15 mouse cellular contexts compared by ENCODE assay signal in the genomic region with DNA sequence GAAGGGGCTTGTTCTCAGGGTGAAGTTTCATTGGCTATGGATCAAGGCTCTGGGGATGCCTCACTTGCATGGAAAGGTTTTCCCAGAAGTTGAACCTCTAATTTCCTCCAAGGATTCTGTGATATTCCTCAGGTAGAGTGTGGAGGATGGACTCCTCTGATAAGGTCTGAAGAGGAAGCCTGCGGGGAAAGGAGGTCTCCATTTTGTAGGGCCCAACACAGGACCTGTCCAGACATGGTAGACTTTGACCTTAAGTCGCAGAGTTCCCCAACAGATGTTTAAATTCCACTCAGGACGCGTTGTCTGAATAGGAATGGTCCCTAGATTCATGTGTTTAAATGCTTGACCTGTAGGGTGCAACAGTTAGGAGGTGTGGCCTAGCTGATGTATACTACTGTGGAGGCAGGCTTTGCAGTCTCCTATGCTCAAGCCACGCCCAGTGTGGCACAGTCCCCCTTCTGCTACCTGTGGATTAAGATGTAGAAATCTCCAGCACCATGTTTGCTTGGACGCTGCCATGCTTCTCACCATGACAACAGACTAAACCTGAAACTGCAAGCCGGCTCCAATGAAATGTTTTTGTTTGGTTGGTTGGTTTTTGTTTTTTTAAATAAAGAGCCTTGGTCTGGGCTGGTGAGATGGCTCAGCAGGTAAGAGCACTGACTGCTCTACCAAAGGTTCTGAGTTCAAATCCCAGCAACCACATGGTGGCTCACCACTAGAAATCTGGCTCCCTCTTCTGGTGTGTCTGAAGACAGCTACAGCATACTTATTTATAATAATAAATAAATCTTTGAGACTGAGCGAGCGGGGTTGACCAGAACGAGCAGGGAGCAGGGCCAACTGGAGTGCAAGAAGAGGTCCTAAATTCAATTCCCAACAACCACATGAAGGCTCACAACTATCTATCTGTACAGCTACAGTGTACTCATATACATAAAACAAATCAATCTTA. TPM values are rescaled to one million over a fixed set of nuclear protein-coding genes. Genes with fewer than 3 reads are reported as not detected.
A peak's percentile ranks its signal among the peaks of the same experiment; 100 is the strongest.
DNase-seq lines count a peak whose midpoint lies in the region; ATAC-seq and TF ChIP-seq lines count a peak whose summit lies in the region.
"Had no signal": no experiment of that assay in that cellular context is flagged by ENCODE, and none has a peak within 500 bp of the region (broad histone marks: within the 10 kb centered on the region; RNA-seq: fewer than 3 reads in every experiment).

No protein-coding gene starts in this region.

- H3K27me3 ChIP-seq in hindbrain, embryonic 15.5 days = no peaks in the 10 kb centered on the region
- no peaks in the 10 kb centered on the region for H3K27me3 ChIP-seq in hindbrain, embryonic 12.5 days
- no peaks in the 10 kb centered on the region for H3K27me3 ChIP-seq in midbrain, embryonic 16.5 days (ENCODE audit: control insufficient read depth, insufficient read depth, low read depth, low read length)
- H3K27me3 ChIP-seq in midbrain, embryonic 10.5 days (ENCODE audit: low read depth, poor library complexity, severe bottlenecking) = no peaks in the 10 kb centered on the region
- no peaks in the 10 kb centered on the region for H3K27me3 ChIP-seq in myocyte (ENCODE audit: control insufficient read depth, insufficient read depth, insufficient read length)
- H3K27me3 ChIP-seq: liver, embryonic 15.5 days had no signal

- peak; percentile 39 for ATAC-seq in hindbrain, embryonic 15.5 days (ENCODE audit: low FRiP score, low read depth)
- ATAC-seq in hindbrain, embryonic 12.5 days (ENCODE audit: low FRiP score) = no peak
- peak; percentile 43; the same call in 1 of the 2 replicates for ATAC-seq in midbrain, embryonic 16.5 days
- peak; percentile 47 for ATAC-seq in erythroblast, adult 5-6 weeks (replicated peaks; ENCODE audit: low FRiP score, poor library complexity, severe bottlenecking)
- ATAC-seq in activated CD4-positive, CD25-positive, alpha-beta regulatory T cell, adult 4 months = no peak
- ATAC-seq: CD4-positive, CD25-positive, alpha-beta regulatory T cell, adult 4 months had no signal

- no peaks in the 10 kb centered on the region for H3K9me3 ChIP-seq in hindbrain, embryonic 15.5 days
- 0 out of 2 replicates have a peak, but pooled peaks cover 4% of the 10 kb centered on the region for H3K9me3 ChIP-seq in hindbrain, embryonic 12.5 days (replicated peaks)
- H3K9me3 ChIP-seq in midbrain, embryonic 16.5 days (replicated peaks; ENCODE audit: control insufficient read depth, low read length, poor library complexity, severe bottlenecking) = no peaks in the 10 kb centered on the region
- peaks cover 7% of the 10 kb centered on the region; the same call in 1 of the 2 replicates for H3K9me3 ChIP-seq in midbrain, embryonic 10.5 days (replicated peaks)
- H3K9me3 ChIP-seq: liver, embryonic 15.5 days had no signal

- DNase-seq in midbrain, embryonic 10.5 days (ENCODE audit: low spot score) = no peak
- no peak for DNase-seq in adipocyte (ENCODE audit: low spot score)
- DNase-seq: cerebellum, postnatal 14 days; gastrocnemius, postnatal 36 days; kidney, postnatal 25 days; thymus, postnatal 25 days had no signal

- H3K27ac ChIP-seq in hindbrain, embryonic 15.5 days (replicated peaks) = no peak overlapping the region
- H3K27ac ChIP-seq in hindbrain, embryonic 12.5 days = no peak overlapping the region
- H3K27ac ChIP-seq in midbrain, embryonic 16.5 days (ENCODE audit: low read length) = no peak overlapping the region
- H3K27ac ChIP-seq in midbrain, embryonic 10.5 days (replicated peaks) = no peak overlapping the region
- H3K27ac ChIP-seq: liver, embryonic 15.5 days had no signal

- 91% methylated on average over 10 of the region's 10 CpGs for WGBS in hindbrain, embryonic 15.5 days
- 90% methylated on average over 10 of the region's 10 CpGs for WGBS in hindbrain, embryonic 12.5 days
- 92% methylated on average over 10 of the region's 10 CpGs for WGBS in midbrain, embryonic 16.5 days
- 87% methylated on average over 10 of the region's 10 CpGs for WGBS in midbrain, embryonic 10.5 days

- TF ChIP-seq POLR2A in myocyte (IDR thresholded peaks at IDR 0.05; ENCODE audit: insufficient read length, low read depth) = no peak

- no peak overlapping the region for H3ac ChIP-seq in myocyte (ENCODE audit: control insufficient read depth, insufficient read length)

- peaks cover 31% of the 10 kb centered on the region for H3K36me3 ChIP-seq in hindbrain, embryonic 15.5 days
- H3K36me3 ChIP-seq in hindbrain, embryonic 12.5 days = peaks cover 35% of the 10 kb centered on the region
- H3K36me3 ChIP-seq in midbrain, embryonic 16.5 days (ENCODE audit: control insufficient read depth, insufficient read depth, low read length) = peaks cover 17% of the 10 kb centered on the region
- H3K36me3 ChIP-seq in midbrain, embryonic 10.5 days = peaks cover 67% of the 10 kb centered on the region
- peaks cover 20% of the 10 kb centered on the region for H3K36me3 ChIP-seq in myocyte (ENCODE audit: control insufficient read depth, insufficient read depth)

- no peak overlapping the region for H3K9ac ChIP-seq in hindbrain, embryonic 15.5 days
- no peak overlapping the region for H3K9ac ChIP-seq in hindbrain, embryonic 12.5 days
- H3K9ac ChIP-seq in midbrain, embryonic 16.5 days (ENCODE audit: low read depth, low read length) = no peak overlapping the region
- H3K9ac ChIP-seq: liver, embryonic 15.5 days had no signal

- no peaks in the 10 kb centered on the region for H3K79me2 ChIP-seq in myocyte (ENCODE audit: control insufficient read depth, insufficient read depth)

- no peaks in the 10 kb centered on the region for H3K4me1 ChIP-seq in hindbrain, embryonic 15.5 days (replicated peaks)
- H3K4me1 ChIP-seq in hindbrain, embryonic 12.5 days = no peaks in the 10 kb centered on the region
- no peaks in the 10 kb centered on the region for H3K4me1 ChIP-seq in midbrain, embryonic 16.5 days (ENCODE audit: control insufficient read depth, insufficient read depth, low read length)
- H3K4me1 ChIP-seq in midbrain, embryonic 10.5 days = no peaks in the 10 kb centered on the region
- H3K4me1 ChIP-seq: liver, embryonic 15.5 days had no signal

- no peak overlapping the region for H3K4me3 ChIP-seq in hindbrain, embryonic 15.5 days
- no peak overlapping the region for H3K4me3 ChIP-seq in hindbrain, embryonic 12.5 days
- no peak overlapping the region for H3K4me3 ChIP-seq in midbrain, embryonic 16.5 days (ENCODE audit: low read depth, low read length)
- no peak overlapping the region for H3K4me3 ChIP-seq in midbrain, embryonic 10.5 days
- H3K4me3 ChIP-seq in myocyte = no peak overlapping the region
- H3K4me3 ChIP-seq: erythroblast, embryonic 14.5 days; liver, embryonic 15.5 days had no signal

- no peak overlapping the region for H3K4me2 ChIP-seq in hindbrain, embryonic 15.5 days
- no peak overlapping the region for H3K4me2 ChIP-seq in hindbrain, embryonic 12.5 days (replicated peaks)
- H3K4me2 ChIP-seq in midbrain, embryonic 16.5 days (ENCODE audit: low read length) = no peak overlapping the region
- no peak overlapping the region for H3K4me2 ChIP-seq in myocyte (ENCODE audit: low read depth)
- H3K4me2 ChIP-seq: liver, embryonic 15.5 days had no signal

RNA-seq across cellular contexts. Expression of a gene that starts 16.5 kb away (rescaled TPM):
- polyA plus RNA-seq in hindbrain, embryonic 15.5 days (2015; fragmentation: Nextera tagmentation; extraction: Ambion mirVana) = 193 and 199 TPM in 2 replicates
- 270 and 291 TPM in 2 replicates for polyA plus RNA-seq in hindbrain, embryonic 12.5 days (2016; fragmentation: Nextera tagmentation; extraction: Ambion mirVana)
- polyA plus RNA-seq in midbrain, embryonic 16.5 days (2015; fragmentation: Nextera tagmentation; extraction: Ambion mirVana) = 216 and 227 TPM in 2 replicates
- polyA plus RNA-seq in midbrain, embryonic 10.5 days (2016; fragmentation: Nextera tagmentation; extraction: Ambion mirVana) = 346 and 352 TPM in 2 replicates
- total RNA-seq in erythroblast, adult 5-6 weeks (2015; ENCODE audit: low replicate concordance) = 14.0 and 55.6 TPM in 2 replicates
- 42.2 and 47.1 TPM in 2 replicates for total RNA-seq in erythroblast, adult 5-6 weeks (2017; ENCODE audit: low replicate concordance)
- 39.1 TPM for polyA plus RNA-seq in myocyte (2012; fragmentation: generic; extraction: Trizol)
- 100 to 1,000 TPM; 227 to 239 TPM for polyA plus RNA-seq in activated CD4-positive, CD25-positive, alpha-beta regulatory T cell, adult 4 months (2017; shearing (Covaris generic))

RNA-seq across cellular contexts. Expression of a gene that starts 24.6 kb away (rescaled TPM):
- polyA plus RNA-seq in hindbrain, embryonic 15.5 days (2015; fragmentation: Nextera tagmentation; extraction: Ambion mirVana) = 17.7 and 18.0 TPM in 2 replicates
- polyA plus RNA-seq in hindbrain, embryonic 12.5 days (2016; fragmentation: Nextera tagmentation; extraction: Ambion mirVana) = 25.1 and 25.3 TPM in 2 replicates
- 18.4 and 20.1 TPM in 2 replicates for polyA plus RNA-seq in midbrain, embryonic 16.5 days (2015; fragmentation: Nextera tagmentation; extraction: Ambion mirVana)
- 30.9 and 34.8 TPM in 2 replicates for polyA plus RNA-seq in midbrain, embryonic 10.5 days (2016; fragmentation: Nextera tagmentation; extraction: Ambion mirVana)
- 1.7 and 6.5 TPM in 2 replicates for total RNA-seq in erythroblast, adult 5-6 weeks (2015; ENCODE audit: low replicate concordance)
- 3.9 and 4.7 TPM in 2 replicates for total RNA-seq in erythroblast, adult 5-6 weeks (2017; ENCODE audit: low replicate concordance)
- polyA plus RNA-seq in myocyte (2012; fragmentation: generic; extraction: Trizol) = 6.0 TPM
- 10 to 100 TPM; 25.4 to 29.0 TPM for polyA plus RNA-seq in activated CD4-positive, CD25-positive, alpha-beta regulatory T cell, adult 4 months (2017; shearing (Covaris generic))

RNA-seq across cellular contexts. Expression of a gene that starts 35.1 kb away (rescaled TPM):
- 45.5 and 50.4 TPM in 2 replicates for polyA plus RNA-seq in hindbrain, embryonic 15.5 days (2015; fragmentation: Nextera tagmentation; extraction: Ambion mirVana)
- 53.6 and 54.5 TPM in 2 replicates for polyA plus RNA-seq in hindbrain, embryonic 12.5 days (2016; fragmentation: Nextera tagmentation; extraction: Ambion mirVana)
- 55.4 and 63.5 TPM in 2 replicates for polyA plus RNA-seq in midbrain, embryonic 16.5 days (2015; fragmentation: Nextera tagmentation; extraction: Ambion mirVana)
- polyA plus RNA-seq in midbrain, embryonic 10.5 days (2016; fragmentation: Nextera tagmentation; extraction: Ambion mirVana) = 32.4 and 39.6 TPM in 2 replicates
- total RNA-seq in erythroblast, adult 5-6 weeks (2015; ENCODE audit: low replicate concordance) = 93.6 and 141 TPM in 2 replicates
- total RNA-seq in erythroblast, adult 5-6 weeks (2017; ENCODE audit: low replicate concordance) = 90.5 and 92.9 TPM in 2 replicates
- 4.0 TPM for polyA plus RNA-seq in myocyte (2012; fragmentation: generic; extraction: Trizol)
- 10 to 100 TPM; 51.4 to 54.0 TPM for polyA plus RNA-seq in activated CD4-positive, CD25-positive, alpha-beta regulatory T cell, adult 4 months (2017; shearing (Covaris generic))

RNA-seq across cellular contexts. Expression of a gene that starts 39.4 kb away (rescaled TPM):
- polyA plus RNA-seq in hindbrain, embryonic 15.5 days (2015; fragmentation: Nextera tagmentation; extraction: Ambion mirVana) = 22.1 and 23.3 TPM in 2 replicates
- polyA plus RNA-seq in hindbrain, embryonic 12.5 days (2016; fragmentation: Nextera tagmentation; extraction: Ambion mirVana) = 20.8 and 21.8 TPM in 2 replicates
- polyA plus RNA-seq in midbrain, embryonic 16.5 days (2015; fragmentation: Nextera tagmentation; extraction: Ambion mirVana) = 24.6 and 25.4 TPM in 2 replicates
- 17.6 and 19.4 TPM in 2 replicates for polyA plus RNA-seq in midbrain, embryonic 10.5 days (2016; fragmentation: Nextera tagmentation; extraction: Ambion mirVana)
- 21.1 and 24.5 TPM in 2 replicates for total RNA-seq in erythroblast, adult 5-6 weeks (2015; ENCODE audit: low replicate concordance)
- 33.2 and 35.2 TPM in 2 replicates for total RNA-seq in erythroblast, adult 5-6 weeks (2017; ENCODE audit: low replicate concordance)
- 5.1 TPM for polyA plus RNA-seq in myocyte (2012; fragmentation: generic; extraction: Trizol)
- polyA plus RNA-seq in activated CD4-positive, CD25-positive, alpha-beta regulatory T cell, adult 4 months (2017; shearing (Covaris generic)) = 10 to 100 TPM; 23.9 to 26.0 TPM

RNA-seq across cellular contexts. Expression of a gene that starts 47.0 kb away (rescaled TPM):
- 454 and 488 TPM in 2 replicates for polyA plus RNA-seq in hindbrain, embryonic 15.5 days (2015; fragmentation: Nextera tagmentation; extraction: Ambion mirVana)
- 667 and 708 TPM in 2 replicates for polyA plus RNA-seq in hindbrain, embryonic 12.5 days (2016; fragmentation: Nextera tagmentation; extraction: Ambion mirVana)
- 436 and 460 TPM in 2 replicates for polyA plus RNA-seq in midbrain, embryonic 16.5 days (2015; fragmentation: Nextera tagmentation; extraction: Ambion mirVana)
- 654 and 763 TPM in 2 replicates for polyA plus RNA-seq in midbrain, embryonic 10.5 days (2016; fragmentation: Nextera tagmentation; extraction: Ambion mirVana)
- total RNA-seq in erythroblast, adult 5-6 weeks (2015; ENCODE audit: low replicate concordance) = 383 and 432 TPM in 2 replicates
- total RNA-seq in erythroblast, adult 5-6 weeks (2017; ENCODE audit: low replicate concordance) = 184 and 212 TPM in 2 replicates
- polyA plus RNA-seq in myocyte (2012; fragmentation: generic; extraction: Trizol) = 1,858 TPM
- 1,000 to 10,000 TPM; 1,908 to 2,087 TPM for polyA plus RNA-seq in activated CD4-positive, CD25-positive, alpha-beta regulatory T cell, adult 4 months (2017; shearing (Covaris generic))

Comparison
In these comparisons a context has a peak if more than half of its experiments do, and no peak if none do; other contexts are left out.
1. ATAC-seq: peak in hindbrain, embryonic 15.5 days (single experiment), midbrain, embryonic 16.5 days (single experiment) and erythroblast, adult 5-6 weeks (single experiment); none in hindbrain, embryonic 12.5 days (single experiment) and activated CD4-positive, CD25-positive, alpha-beta regulatory T cell, adult 4 months (single experiment).